Mouse (Mus musculus) embryonic facial prominence, embryonic 11.5 days (tissue): ENCODE results near the gene Sec13. TPM values are rescaled to one million over a fixed set of nuclear protein-coding genes. Genes with fewer than 3 reads are reported as not detected.

Experiments
- ATAC-seq: fragments of 200-750 bp; cut with Nextera tagmentation; replicated peaks from 2 replicates; pipeline ENCODE4 v1.8.0; 2017; ENCODE audit warnings: low read depth; ENCODE audit not compliant: insufficient number of reproducible peaks, low FRiP score, low TSS enrichment
- DNase-seq: peaks from one replicate; pipeline ENCODE4 v3.0.0-alpha.2; 2015; ENCODE audit warnings: low spot score
- H3K27ac ChIP-seq: fragments of 300-500 bp; sonication (generic); replicated peaks from 2 replicates; pipeline ENCODE4 v1.5.1; 2014; ENCODE audit warnings: mild to moderate bottlenecking, low read depth, low read length, control low read depth
- H3K27me3 ChIP-seq: fragments of 300-500 bp; sonication (generic); 2 replicates; pipeline ENCODE4 v1.6.1; 2014; ENCODE audit warnings: mild to moderate bottlenecking, low read length, moderate library complexity, mixed read lengths; ENCODE audit not compliant: control insufficient read depth, insufficient read depth
- H3K36me3 ChIP-seq: fragments of 300-500 bp; sonication (generic); replicated peaks from 2 replicates; pipeline ENCODE4 v1.6.1; 2014; ENCODE audit warnings: low read depth, mild to moderate bottlenecking, low read length, moderate library complexity, mixed read lengths; ENCODE audit not compliant: control insufficient read depth, insufficient read depth
- H3K4me1 ChIP-seq: fragments of 300-500 bp; sonication (generic); 2 replicates; pipeline ENCODE4 v1.6.1; 2014; ENCODE audit warnings: low read length, mixed read lengths; ENCODE audit not compliant: control insufficient read depth, insufficient read depth
- H3K4me2 ChIP-seq: fragments of 300-500 bp; sonication (generic); 2 replicates; pipeline ENCODE4 v1.6.1; 2014; ENCODE audit warnings: low read depth, mild to moderate bottlenecking, control low read depth, low read length, moderate library complexity
- H3K4me3 ChIP-seq: fragments of 300-500 bp; sonication (generic); 2 replicates; pipeline ENCODE4 v1.5.1; 2014; ENCODE audit warnings: low read depth, low read length, control low read depth
- H3K9ac ChIP-seq: fragments of 300-500 bp; sonication (generic); replicated peaks from 2 replicates; pipeline ENCODE4 v1.6.1; 2014; ENCODE audit warnings: mild to moderate bottlenecking, control low read depth, low read length
- H3K9me3 ChIP-seq: fragments of 300-500 bp; sonication (generic); replicated peaks from 2 replicates; pipeline ENCODE4 v1.6.1; 2016; ENCODE audit warnings: mild to moderate bottlenecking, low read length, inconsistent platforms, mixed read lengths; ENCODE audit not compliant: control insufficient read depth
- WGBS: fragments of 180-500 bp; shearing (Covaris S2); extraction: QIAGEN DNeasy Blood & Tissue Kit; methylation state at CpG from one replicate; pipeline ENCODE4 v1.1.7; 2014; 5-methylcytosine and 5-hydroxymethylcytosine counted together
- polyA plus RNA-seq: library from polyadenylated mRNA; unstranded; fragments of >200 nt; fragmentation: Nextera tagmentation; extraction: Ambion mirVana; gene quantifications from 2 replicates; pipeline ENCODE4 v1.2.1, GENCODE M21; 2014

Gene Sec13
- polyA plus RNA-seq, 1 experiment from 2014 or later, result 274 TPM

DNA sequence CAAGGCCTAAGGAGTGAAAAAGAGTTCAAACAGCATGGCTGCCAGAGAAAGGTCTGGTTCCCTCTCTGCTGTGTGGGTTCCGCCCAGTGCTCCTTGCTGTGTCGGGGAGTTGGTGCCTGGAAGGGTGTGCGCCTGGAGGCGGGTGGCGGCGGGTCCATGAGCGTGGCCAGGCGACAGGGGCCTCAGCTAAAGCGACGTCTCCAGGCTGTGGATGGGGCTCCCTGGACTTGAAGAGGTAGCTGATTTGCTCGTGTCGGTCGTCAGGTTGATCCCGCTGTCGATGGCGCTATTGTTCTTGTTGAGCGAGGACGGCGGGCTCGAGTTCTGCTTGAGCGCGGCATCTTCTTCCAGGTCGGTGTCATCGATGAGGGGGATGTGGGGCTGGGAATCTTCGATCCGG, 7.8 kb upstream of the Sec13 start:
- 23% methylated on average over 26 of the region's 26 CpGs for WGBS
- no peak; the same call in 1 of the 2 replicates for ATAC-seq
- H3K27me3 ChIP-seq, result no peaks in the 10 kb centered on the region
- peak overlapping the region; percentile 44 for H3K9ac ChIP-seq
- DNase-seq, result peak; percentile 9
- no peaks in the 10 kb centered on the region for H3K4me1 ChIP-seq
- no peaks in the 10 kb centered on the region for H3K9me3 ChIP-seq
- H3K27ac ChIP-seq, result no peak overlapping the region
- no peak overlapping the region for H3K4me3 ChIP-seq
- no peaks in the 10 kb centered on the region for H3K36me3 ChIP-seq
- no peak overlapping the region for H3K4me2 ChIP-seq

DNA sequence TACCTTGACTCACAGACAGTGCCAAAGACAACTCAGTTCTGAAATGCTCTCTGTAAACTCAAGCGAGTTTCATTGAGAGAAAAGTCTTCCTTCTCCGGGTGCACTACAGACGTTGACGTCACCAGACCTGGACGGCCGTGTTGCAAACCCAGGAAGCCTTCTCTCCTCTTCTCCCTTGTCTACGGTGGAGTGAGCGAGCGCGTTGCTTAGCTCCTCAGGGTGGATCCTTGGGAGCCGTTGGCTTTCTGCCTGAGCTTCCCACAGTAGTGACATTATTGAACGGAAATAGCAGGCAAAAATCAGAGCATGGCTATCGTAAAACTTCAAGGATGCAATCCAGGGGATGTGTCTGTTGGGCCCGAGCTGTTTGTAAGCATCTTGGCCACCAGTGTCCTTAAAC, 6.7 kb upstream of the Sec13 start:
- no peak overlapping the region for H3K27ac ChIP-seq
- H3K4me2 ChIP-seq, result no peak overlapping the region
- H3K9me3 ChIP-seq, result no peaks in the 10 kb centered on the region
- no peak overlapping the region for H3K4me3 ChIP-seq
- H3K27me3 ChIP-seq, result no peaks in the 10 kb centered on the region
- no peaks in the 10 kb centered on the region for H3K4me1 ChIP-seq
- 87% methylated on average over 14 of the region's 14 CpGs for WGBS
- ATAC-seq (no peak), DNase-seq (no peak)
- no peak overlapping the region for H3K9ac ChIP-seq
- no peaks in the 10 kb centered on the region for H3K36me3 ChIP-seq

DNA sequence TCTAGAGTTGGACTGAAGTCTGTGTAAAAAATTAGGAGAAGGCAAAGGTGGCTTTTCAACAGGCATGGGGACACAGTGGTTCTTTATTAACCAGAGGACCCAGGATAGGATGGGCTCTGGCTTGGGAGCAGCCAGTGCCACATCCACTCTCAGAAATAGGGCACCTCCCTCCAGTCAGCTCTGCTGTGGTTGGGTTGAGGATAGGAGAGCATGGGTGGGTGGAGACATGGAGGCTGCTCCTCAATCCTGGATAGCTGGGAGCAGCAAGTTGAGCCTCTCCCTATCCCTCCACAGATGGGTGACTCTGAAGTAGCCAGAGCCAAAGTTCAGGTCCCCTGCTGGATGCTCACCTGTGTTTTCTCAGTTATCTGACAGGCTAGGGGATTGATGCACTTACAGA, 4.6 kb upstream of the Sec13 start:
- Histone ChIP-seq H3K4me3 (no peak overlapping the region), H3K9ac (no peak overlapping the region), H3K36me3 (no peaks in the 10 kb centered on the region), H3K9me3 (no peaks in the 10 kb centered on the region), H3K27me3 (no peaks in the 10 kb centered on the region), H3K27ac (no peak overlapping the region), H3K4me2 (no peak overlapping the region), H3K4me1 (no peaks in the 10 kb centered on the region)
- DNase-seq, result no peak
- ATAC-seq, result no peak

DNA sequence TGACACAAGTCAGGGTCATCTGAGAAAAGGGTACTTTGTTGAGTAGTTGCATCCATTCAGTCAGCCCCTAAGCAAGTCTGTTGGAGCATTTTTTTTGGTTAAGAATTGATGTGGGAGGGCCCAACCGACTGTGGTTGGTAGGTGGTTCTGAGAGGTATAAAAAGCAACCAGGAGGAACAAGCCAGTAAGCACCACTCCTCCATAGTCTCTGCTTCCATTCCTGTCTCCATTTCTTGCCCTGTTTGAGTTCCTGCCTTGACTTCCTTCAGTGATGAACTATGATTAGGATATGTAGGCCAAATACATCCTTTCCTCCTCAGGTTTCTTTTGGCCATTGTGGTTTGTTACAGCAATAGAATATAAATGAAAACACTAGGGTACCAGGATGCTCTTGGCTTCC, 2.6 kb upstream of the Sec13 start:
- Histone ChIP-seq H3K4me2 (no peak overlapping the region), H3K27ac (no peak overlapping the region), H3K9ac (no peak overlapping the region), H3K27me3 (no peaks in the 10 kb centered on the region), H3K9me3 (no peaks in the 10 kb centered on the region), H3K4me1 (no peaks in the 10 kb centered on the region), H3K36me3 (no peaks in the 10 kb centered on the region), H3K4me3 (no peak overlapping the region)
- no peak for ATAC-seq
- 32% methylated on average over 1 of the region's 1 CpGs for WGBS
- DNase-seq, result no peak

- H3K4me1 ChIP-seq, result no peaks in the 10 kb centered on the region
- DNase-seq (no peak), ATAC-seq (no peak)
- no peak overlapping the region for H3K4me3 ChIP-seq
- no peaks in the 10 kb centered on the region for H3K9me3 ChIP-seq
- no peak overlapping the region for H3K9ac ChIP-seq
- no peaks in the 10 kb centered on the region for H3K27me3 ChIP-seq
- no peak overlapping the region for H3K4me2 ChIP-seq
- no peaks in the 10 kb centered on the region for H3K36me3 ChIP-seq
- no peak overlapping the region for H3K27ac ChIP-seq
- 81% methylated on average over 1 of the region's 1 CpGs for WGBS
Observed at GRCm38 (mm10) chr6:113742321-113742720, 1.8 kb upstream of the Sec13 start.

DNA sequence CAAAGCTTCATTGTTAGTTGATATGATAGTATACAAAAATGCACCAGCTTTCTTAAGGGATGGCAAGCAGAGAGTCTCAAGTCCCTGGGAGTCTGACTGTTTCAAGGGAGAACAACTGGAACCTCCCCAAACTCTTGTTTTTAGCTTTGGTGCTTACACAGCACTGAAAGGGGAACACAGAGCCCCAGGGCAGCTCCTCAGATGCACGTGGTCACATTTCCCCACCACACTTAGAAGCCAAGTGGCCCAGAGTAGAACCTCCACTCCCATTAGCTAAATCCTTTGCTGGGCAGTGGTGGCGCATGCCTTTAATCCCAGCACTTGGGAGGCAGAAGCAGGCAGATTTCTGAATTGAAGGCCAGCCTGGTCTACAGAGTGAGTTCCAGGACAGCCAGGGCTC, 882 bp upstream of the Sec13 start:
- Histone ChIP-seq H3K36me3 (no peaks in the 10 kb centered on the region), H3K9ac (no peak overlapping the region), H3K27ac (no peak overlapping the region), H3K9me3 (no peaks in the 10 kb centered on the region), H3K4me1 (no peaks in the 10 kb centered on the region), H3K4me2 (no peak overlapping the region), H3K27me3 (no peaks in the 10 kb centered on the region), H3K4me3 (no peak overlapping the region)
- no peak for DNase-seq
- ATAC-seq, result no peak
- WGBS, result 67% methylated on average over 2 of the region's 2 CpGs

- peaks cover 3% of the 10 kb centered on the region for H3K36me3 ChIP-seq
- H3K4me2 ChIP-seq, result no peak overlapping the region
- no peak overlapping the region for H3K9ac ChIP-seq
- DNase-seq, result no peak
- H3K27ac ChIP-seq, result no peak overlapping the region
- no peaks in the 10 kb centered on the region for H3K4me1 ChIP-seq
- no peaks in the 10 kb centered on the region for H3K27me3 ChIP-seq
- no peaks in the 10 kb centered on the region for H3K9me3 ChIP-seq
- WGBS, result 93% methylated on average over 9 of the region's 9 CpGs
- no peak for ATAC-seq
- no peak overlapping the region for H3K4me3 ChIP-seq
Observed at GRCm38 (mm10) chr6:113737318-113738046, 3.1 kb downstream of the Sec13 start.

GRCm38 (mm10) chr6:113731296-113731695, 9.2 kb downstream of the Sec13 start:
- Histone ChIP-seq H3K9ac (no peak overlapping the region), H3K27ac (no peak overlapping the region), H3K4me1 (no peaks in the 10 kb centered on the region), H3K4me3 (no peak overlapping the region), H3K9me3 (no peaks in the 10 kb centered on the region), H3K27me3 (no peaks in the 10 kb centered on the region), H3K4me2 (no peak overlapping the region), H3K36me3 (peaks cover 3% of the 10 kb centered on the region)
- ATAC-seq (no peak), DNase-seq (no peak)
- WGBS, result 98% methylated on average over 3 of the region's 3 CpGs
